Mouse (Mus musculus): ENCODE results near the gene Phldb2. TPM values are rescaled to one million over a fixed set of nuclear protein-coding genes. Genes with fewer than 3 reads are reported as not detected.

The Phldb2 gene
- polyA plus RNA-seq, 1 experiment from 2014 or later = 40.2 TPM

DNA sequence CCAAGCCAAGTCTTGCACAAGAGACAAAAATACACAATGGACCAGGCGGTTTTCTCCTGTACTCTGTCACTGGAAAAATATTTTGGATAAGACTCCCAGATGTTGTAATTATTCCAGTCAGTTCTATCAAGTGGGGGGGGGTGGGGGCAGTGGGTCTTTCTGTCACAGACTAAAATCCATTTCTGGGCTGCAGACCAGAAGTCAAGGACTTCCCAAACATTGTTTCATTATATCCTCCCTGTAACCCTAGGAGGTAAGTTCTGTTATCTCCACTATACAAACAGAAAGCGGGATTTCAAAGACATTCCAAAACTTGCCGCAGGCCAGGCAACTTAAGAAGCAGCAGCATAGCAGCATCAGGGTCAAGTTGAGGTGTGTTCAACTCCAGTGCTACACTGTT lies 25.8 kb downstream of the Phldb2 start:
- Histone ChIP-seq H3K36me3 (ENCODE audit: control insufficient read depth, insufficient read depth, low read length) (no peaks in the 10 kb centered on the region), H3K9me3 (ENCODE audit: control insufficient read depth, low read length) (no peaks in the 10 kb centered on the region), H3K27ac (replicated peaks; ENCODE audit: low read depth, low read length) (no peak overlapping the region; the same call in 1 of the 2 replicates), H3K4me1 (ENCODE audit: control insufficient read depth, insufficient read depth, low read length) (peaks cover 34% of the 10 kb centered on the region), H3K4me2 (ENCODE audit: low read depth, low read length) (no peak overlapping the region), H3K4me3 (ENCODE audit: low read depth, low read length) (no peak overlapping the region), H3K9ac (ENCODE audit: low read depth, low read length) (no peak overlapping the region), H3K27me3 (replicated peaks; ENCODE audit: control insufficient read depth, insufficient read depth, low read length) (no peaks in the 10 kb centered on the region)
- peak; percentile 83 for DNase-seq (ENCODE audit: low spot score)
- ATAC-seq (ENCODE audit: low read depth) = peak; percentile 32; the same call in 1 of the 2 replicates
- 16% methylated on average over 3 of the region's 3 CpGs for WGBS

DNA sequence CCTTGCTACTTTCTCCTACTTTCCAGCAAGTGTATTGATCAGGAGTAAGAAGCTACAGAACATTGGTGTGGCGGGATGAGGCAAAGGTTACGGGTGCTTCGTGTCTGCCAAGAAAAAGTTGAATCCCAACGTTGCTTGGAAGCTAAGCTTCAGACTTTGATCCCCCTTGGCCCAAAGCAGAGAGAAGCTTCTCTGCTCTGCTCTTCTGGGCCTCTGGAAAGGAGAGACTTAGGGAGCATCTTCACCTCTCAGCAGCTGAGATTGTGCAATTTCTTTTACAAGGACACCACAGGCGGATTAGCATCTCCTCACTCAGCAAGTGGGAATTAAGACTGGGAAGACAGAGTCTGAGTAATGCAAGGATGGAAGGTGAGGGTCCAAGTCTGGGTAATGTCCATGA lies 26.5 kb downstream of the Phldb2 start:
- WGBS = 84% methylated on average over 5 of the region's 5 CpGs
- no peak for DNase-seq (ENCODE audit: low spot score)
- Histone ChIP-seq H3K4me2 (ENCODE audit: low read depth, low read length) (no peak overlapping the region), H3K4me1 (ENCODE audit: control insufficient read depth, insufficient read depth, low read length) (peaks cover 39% of the 10 kb centered on the region), H3K9me3 (ENCODE audit: control insufficient read depth, low read length) (no peaks in the 10 kb centered on the region), H3K36me3 (ENCODE audit: control insufficient read depth, insufficient read depth, low read length) (no peaks in the 10 kb centered on the region), H3K27ac (replicated peaks; ENCODE audit: low read depth, low read length) (no peak overlapping the region; the same call in 1 of the 2 replicates), H3K27me3 (replicated peaks; ENCODE audit: control insufficient read depth, insufficient read depth, low read length) (no peaks in the 10 kb centered on the region), H3K4me3 (ENCODE audit: low read depth, low read length) (no peak overlapping the region), H3K9ac (ENCODE audit: low read depth, low read length) (no peak overlapping the region)
- no peak for ATAC-seq (ENCODE audit: low read depth)

DNA sequence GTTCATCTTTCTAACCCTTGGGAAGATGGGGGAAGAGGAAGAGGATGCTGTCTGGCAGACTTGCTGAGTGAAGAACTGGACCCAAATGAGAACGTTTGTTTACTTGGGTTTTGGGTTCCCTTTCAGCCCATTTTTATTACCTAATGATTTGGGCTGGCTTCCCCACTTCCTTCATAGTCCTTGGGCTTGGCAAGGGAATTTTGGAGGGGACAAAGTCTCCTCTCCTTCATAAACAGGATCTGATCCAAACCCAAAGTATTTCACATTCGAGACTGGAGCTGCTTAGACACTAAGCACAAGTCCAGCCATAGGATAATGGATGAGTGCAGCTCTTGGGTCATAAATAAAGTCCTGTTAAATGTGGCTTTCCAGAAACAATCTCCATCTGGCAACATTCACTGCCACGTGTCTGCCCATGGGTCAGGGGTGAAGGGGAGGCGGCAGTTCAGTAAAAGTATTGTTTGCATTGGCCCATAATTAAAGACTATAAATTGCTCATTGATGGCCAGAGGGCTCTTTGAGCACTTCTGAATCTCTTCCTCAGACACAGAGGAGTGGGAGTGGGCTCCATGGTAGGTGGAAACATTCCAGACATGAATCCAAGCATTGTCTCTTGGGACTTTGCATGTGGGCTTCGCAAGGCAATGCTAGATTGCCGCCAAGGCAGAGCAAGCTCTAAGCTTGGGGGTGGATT lies 29.5 kb downstream of the Phldb2 start:
- DNase-seq (ENCODE audit: low spot score) (peak; percentile 72), ATAC-seq (ENCODE audit: low read depth) (0 out of 2 replicates have a peak, but pooled peaks have one; percentile 2)
- Histone ChIP-seq H3K4me3 (ENCODE audit: low read depth, low read length) (no peak overlapping the region), H3K27ac (replicated peaks; ENCODE audit: low read depth, low read length) (peak overlapping the region; percentile 71; the same call in 1 of the 2 replicates), H3K36me3 (ENCODE audit: control insufficient read depth, insufficient read depth, low read length) (no peaks in the 10 kb centered on the region), H3K4me2 (ENCODE audit: low read depth, low read length) (no peak overlapping the region), H3K9ac (ENCODE audit: low read depth, low read length) (no peak overlapping the region), H3K9me3 (ENCODE audit: control insufficient read depth, low read length) (no peaks in the 10 kb centered on the region), H3K27me3 (replicated peaks; ENCODE audit: control insufficient read depth, insufficient read depth, low read length) (no peaks in the 10 kb centered on the region), H3K4me1 (ENCODE audit: control insufficient read depth, insufficient read depth, low read length) (peaks cover 43% of the 10 kb centered on the region)
- 46% methylated on average over 6 of the region's 6 CpGs for WGBS

DNA sequence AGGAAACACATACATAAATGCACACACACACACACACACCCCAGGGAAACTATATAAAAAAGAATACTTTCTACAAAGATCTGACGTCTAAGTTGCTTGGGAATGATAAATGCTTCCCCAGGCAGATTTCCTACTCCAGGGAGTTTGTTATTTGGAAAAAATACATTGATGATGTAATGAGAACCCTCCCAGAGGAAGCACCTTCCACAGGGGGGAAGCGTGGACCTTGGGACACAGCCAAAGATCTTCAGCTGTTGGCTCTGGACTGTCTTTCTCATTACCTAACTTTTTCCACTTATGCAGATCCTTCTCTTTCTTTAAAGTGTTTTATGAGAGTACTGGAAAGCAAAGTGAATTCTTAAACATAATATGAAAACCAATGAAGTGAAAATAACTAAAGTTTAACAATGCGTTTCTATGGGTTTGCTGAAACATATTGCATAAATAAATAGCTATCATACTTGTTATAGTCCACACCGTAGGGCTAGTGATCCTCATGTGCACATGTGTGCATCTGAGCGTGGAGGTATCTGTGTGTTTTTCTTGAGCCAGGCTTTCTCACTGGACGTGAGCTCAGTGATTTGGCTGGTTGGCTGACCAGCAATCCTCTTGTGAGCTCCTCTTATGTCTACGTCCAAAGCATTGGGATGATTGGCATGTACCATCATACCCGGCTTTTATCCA lies 30.7 kb downstream of the Phldb2 start:
- Histone ChIP-seq H3K27me3 (replicated peaks; ENCODE audit: control insufficient read depth, insufficient read depth, low read length) (no peaks in the 10 kb centered on the region), H3K9me3 (ENCODE audit: control insufficient read depth, low read length) (no peaks in the 10 kb centered on the region), H3K27ac (replicated peaks; ENCODE audit: low read depth, low read length) (peak overlapping the region; percentile 71), H3K4me1 (ENCODE audit: control insufficient read depth, insufficient read depth, low read length) (peaks cover 38% of the 10 kb centered on the region), H3K36me3 (ENCODE audit: control insufficient read depth, insufficient read depth, low read length) (no peaks in the 10 kb centered on the region), H3K4me2 (ENCODE audit: low read depth, low read length) (no peak overlapping the region), H3K4me3 (ENCODE audit: low read depth, low read length) (no peak overlapping the region), H3K9ac (ENCODE audit: low read depth, low read length) (no peak overlapping the region)
- 60% methylated on average over 8 of the region's 8 CpGs for WGBS
- DNase-seq (ENCODE audit: low spot score) (peak; percentile 75), ATAC-seq (ENCODE audit: low read depth) (peak; percentile 64)

DNA sequence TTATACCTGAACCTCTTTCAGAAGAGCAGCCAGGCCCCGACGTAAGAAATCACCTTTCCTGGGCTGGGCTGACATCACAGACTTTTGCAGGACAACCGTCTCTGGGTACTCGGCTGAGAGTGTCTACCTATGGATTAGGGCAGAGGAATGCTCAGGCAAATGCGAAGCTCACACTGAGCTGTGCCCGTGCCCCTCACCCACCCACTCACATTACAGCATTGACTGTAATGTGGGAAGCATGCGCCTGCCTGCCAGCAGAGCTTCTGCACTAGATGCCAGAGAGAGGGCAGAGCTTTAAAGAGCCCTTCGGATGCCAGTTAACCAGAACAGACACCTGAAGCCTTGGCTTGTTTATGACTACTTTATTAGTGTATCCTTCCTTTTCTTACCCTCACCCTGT lies 33.8 kb downstream of the Phldb2 start:
- no peak overlapping the region for H3K9ac ChIP-seq (ENCODE audit: low read depth, low read length)
- no peak overlapping the region for H3K4me3 ChIP-seq (ENCODE audit: low read depth, low read length)
- peaks cover 29% of the 10 kb centered on the region for H3K4me1 ChIP-seq (ENCODE audit: control insufficient read depth, insufficient read depth, low read length)
- H3K9me3 ChIP-seq (ENCODE audit: control insufficient read depth, low read length) = no peaks in the 10 kb centered on the region
- H3K4me2 ChIP-seq (ENCODE audit: low read depth, low read length) = no peak overlapping the region
- DNase-seq (ENCODE audit: low spot score) = peak; percentile 46
- ATAC-seq (ENCODE audit: low read depth) = no peak; the same call in 1 of the 2 replicates
- no peaks in the 10 kb centered on the region for H3K27me3 ChIP-seq (replicated peaks; ENCODE audit: control insufficient read depth, insufficient read depth, low read length)
- H3K27ac ChIP-seq (replicated peaks; ENCODE audit: low read depth, low read length) = no peak overlapping the region
- 54% methylated on average over 8 of the region's 8 CpGs for WGBS
- H3K36me3 ChIP-seq (ENCODE audit: control insufficient read depth, insufficient read depth, low read length) = no peaks in the 10 kb centered on the region

DNA sequence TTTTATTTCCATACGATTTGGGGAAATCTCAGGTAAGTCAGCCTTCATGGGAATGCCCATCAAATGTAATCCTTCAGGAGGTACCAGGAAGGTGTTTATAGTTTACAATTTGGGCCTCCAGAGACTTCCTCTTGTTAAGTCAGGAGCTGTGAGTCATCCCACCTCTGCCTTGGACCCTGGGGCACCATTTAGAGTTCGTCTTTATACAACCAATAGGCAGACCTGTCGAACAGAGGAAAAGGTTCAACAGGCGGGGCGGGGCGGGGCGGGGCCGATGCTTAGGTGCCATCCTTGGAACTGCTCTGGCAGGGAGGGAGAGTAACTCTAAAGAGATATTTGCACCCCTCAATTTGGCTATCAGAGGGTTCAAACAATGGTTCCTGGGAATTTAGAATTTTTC lies 49.8 kb downstream of the Phldb2 start:
- no peak for ATAC-seq (ENCODE audit: low read depth)

DNA sequence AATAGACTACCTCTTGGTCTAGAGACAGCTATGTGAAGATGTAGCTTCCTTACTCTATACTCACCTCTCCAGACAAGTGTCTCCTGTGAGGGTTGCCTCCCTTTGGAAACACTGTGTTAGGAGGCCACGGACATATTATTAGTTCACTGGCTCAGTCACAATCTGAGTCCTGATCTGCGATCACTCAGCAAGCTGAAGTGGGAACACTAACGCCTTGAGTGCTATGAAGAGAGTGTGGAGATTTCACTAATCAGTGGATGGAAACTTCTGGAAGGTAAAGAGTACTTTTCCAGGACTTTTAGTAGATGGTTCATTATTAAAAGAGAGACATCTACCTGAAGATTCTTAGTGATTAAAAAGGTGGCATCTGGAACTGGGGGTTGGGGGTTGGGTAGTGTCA lies 54.9 kb downstream of the Phldb2 start:
- no peak for ATAC-seq (ENCODE audit: low read depth)
- no peak overlapping the region for H3K27ac ChIP-seq (replicated peaks; ENCODE audit: low read depth, low read length)
- 90% methylated on average over 3 of the region's 3 CpGs for WGBS

More for the DNA sequence above, 49.8 kb downstream of the Phldb2 start:
- Histone ChIP-seq H3K4me3 (ENCODE audit: low read depth, low read length) (no peak overlapping the region), H3K4me1 (ENCODE audit: control insufficient read depth, insufficient read depth, low read length) (no peaks in the 10 kb centered on the region), H3K36me3 (ENCODE audit: control insufficient read depth, insufficient read depth, low read length) (no peaks in the 10 kb centered on the region), H3K27ac (replicated peaks; ENCODE audit: low read depth, low read length) (no peak overlapping the region), H3K27me3 (replicated peaks; ENCODE audit: control insufficient read depth, insufficient read depth, low read length) (no peaks in the 10 kb centered on the region), H3K9me3 (ENCODE audit: control insufficient read depth, low read length) (no peaks in the 10 kb centered on the region), H3K9ac (ENCODE audit: low read depth, low read length) (no peak overlapping the region), H3K4me2 (ENCODE audit: low read depth, low read length) (no peak overlapping the region)
- no peak for DNase-seq (ENCODE audit: low spot score)
- 84% methylated on average over 8 of the region's 8 CpGs for WGBS

DNA sequence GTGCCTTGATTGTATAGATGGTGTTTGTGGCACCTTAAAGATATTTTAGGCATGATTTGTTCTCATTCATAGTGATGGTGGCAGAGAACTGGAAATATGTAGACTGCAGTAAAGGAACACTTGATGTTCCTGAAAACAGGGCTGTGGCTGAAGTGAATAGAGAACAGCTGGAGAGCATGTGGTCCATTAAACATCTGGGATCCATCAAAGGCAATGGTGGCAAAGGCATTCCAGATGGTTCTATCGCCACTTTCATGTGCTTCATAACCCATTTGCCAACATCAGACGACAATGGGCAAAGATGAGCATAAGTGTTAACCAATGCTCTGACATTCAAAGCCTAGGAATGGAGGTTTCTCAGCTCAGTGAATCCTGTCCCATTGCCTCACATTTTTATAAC lies 56.8 kb downstream of the Phldb2 start:
- peaks cover 30% of the 10 kb centered on the region for H3K4me1 ChIP-seq (ENCODE audit: control insufficient read depth, insufficient read depth, low read length)
- no peak overlapping the region for H3K4me2 ChIP-seq (ENCODE audit: low read depth, low read length)
- no peaks in the 10 kb centered on the region for H3K27me3 ChIP-seq (replicated peaks; ENCODE audit: control insufficient read depth, insufficient read depth, low read length)
- H3K27ac ChIP-seq (replicated peaks; ENCODE audit: low read depth, low read length) = no peak overlapping the region
- DNase-seq (ENCODE audit: low spot score) (peak; percentile 61), ATAC-seq (ENCODE audit: low read depth) (no peak)
- no peak overlapping the region for H3K4me3 ChIP-seq (ENCODE audit: low read depth, low read length)
- 17% methylated on average over 2 of the region's 2 CpGs for WGBS
- H3K9ac ChIP-seq (ENCODE audit: low read depth, low read length) = no peak overlapping the region
- no peaks in the 10 kb centered on the region for H3K36me3 ChIP-seq (ENCODE audit: control insufficient read depth, insufficient read depth, low read length)
- no peaks in the 10 kb centered on the region for H3K9me3 ChIP-seq (ENCODE audit: control insufficient read depth, low read length)

More for the DNA sequence above, 54.9 kb downstream of the Phldb2 start:
- H3K4me2 ChIP-seq (ENCODE audit: low read depth, low read length) = no peak overlapping the region
- peaks cover 21% of the 10 kb centered on the region for H3K4me1 ChIP-seq (ENCODE audit: control insufficient read depth, insufficient read depth, low read length)
- no peaks in the 10 kb centered on the region for H3K36me3 ChIP-seq (ENCODE audit: control insufficient read depth, insufficient read depth, low read length)
- no peak overlapping the region for H3K9ac ChIP-seq (ENCODE audit: low read depth, low read length)
- H3K4me3 ChIP-seq (ENCODE audit: low read depth, low read length) = no peak overlapping the region
- no peaks in the 10 kb centered on the region for H3K9me3 ChIP-seq (ENCODE audit: control insufficient read depth, low read length)
- no peak for DNase-seq (ENCODE audit: low spot score)
- H3K27me3 ChIP-seq (replicated peaks; ENCODE audit: control insufficient read depth, insufficient read depth, low read length) = no peaks in the 10 kb centered on the region

Data from embryonic facial prominence, embryonic 14.5 days (tissue).